Mouse (Mus musculus): ENCODE measurements around the gene Dnttip2. TPM values are rescaled to one million over a fixed set of nuclear protein-coding genes. Genes with fewer than 3 reads are reported as not detected.
"Not testable (repeated sequence)": the region's sequence is repeated elsewhere in the genome, so short reads cannot be mapped to it uniquely, and the experiment has no call there.

Gene Dnttip2
- polyA plus RNA-seq, 1 experiment = 24.3 TPM

- H3K27ac ChIP-seq (ENCODE audit: insufficient read depth, low read length) = no peak overlapping the region; the same call in 1 of the 2 replicates
- TF ChIP-seq CTCF (IDR thresholded peaks at IDR 0.05; ENCODE audit: borderline replicate concordance, insufficient read depth, low read depth, low read length) (peak; percentile 38; the same call in 1 of the 2 replicates), POLR2A (IDR thresholded peaks at IDR 0.05; ENCODE audit: borderline replicate concordance, insufficient read depth, low read length) (peak; percentile 56; the same call in 1 of the 2 replicates)
- H3K27me3 ChIP-seq (ENCODE audit: control insufficient read depth, insufficient read depth, low read length) = no peaks in the 10 kb centered on the region
- no peak for DNase-seq
- H3K4me1 ChIP-seq (ENCODE audit: control insufficient read depth, insufficient read depth, low read length) = peaks cover 6% of the 10 kb centered on the region; the same call in 1 of the 2 replicates
- WGBS = 10% methylated on average over 20 of the region's 20 CpGs
- peak overlapping the region; percentile 87 for H3K4me3 ChIP-seq (replicated peaks; ENCODE audit: insufficient read depth, low read depth, low read length)
Observed at GRCm38 (mm10) chr3:122273407-122274240, 564 bp upstream of the Dnttip2 start.

DNA sequence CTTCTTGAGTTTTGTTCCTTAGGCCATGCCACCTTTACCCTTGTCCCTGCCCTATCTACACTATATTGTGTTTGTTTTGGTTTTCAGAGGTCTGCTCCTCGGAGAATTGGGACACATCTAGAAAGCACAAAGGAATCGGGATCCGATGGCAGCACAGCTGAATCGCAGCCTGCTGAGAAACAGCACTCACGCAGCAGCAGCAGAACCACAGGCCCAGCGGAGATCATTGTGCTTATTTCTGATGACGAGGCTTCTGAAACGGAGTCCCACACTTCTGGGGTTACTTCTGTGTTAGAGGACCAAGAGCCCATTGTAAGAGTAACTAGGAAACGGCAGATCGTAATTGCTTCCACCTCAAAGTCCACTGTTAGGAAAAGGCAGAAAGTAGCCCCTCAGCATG, 923 bp downstream of the Dnttip2 start:
- Histone ChIP-seq H3K27me3 (ENCODE audit: control insufficient read depth, insufficient read depth, low read length) (no peaks in the 10 kb centered on the region), H3K4me3 (replicated peaks; ENCODE audit: insufficient read depth, low read depth, low read length) (peak overlapping the region; percentile 36), H3K4me1 (ENCODE audit: control insufficient read depth, insufficient read depth, low read length) (peaks cover 6% of the 10 kb centered on the region; the same call in 1 of the 2 replicates), H3K27ac (ENCODE audit: insufficient read depth, low read length) (no peak overlapping the region)
- TF ChIP-seq POLR2A (IDR thresholded peaks at IDR 0.05; ENCODE audit: borderline replicate concordance, insufficient read depth, low read length) (no peak), CTCF (IDR thresholded peaks at IDR 0.05; ENCODE audit: borderline replicate concordance, insufficient read depth, low read depth, low read length) (no peak)
- no peak for DNase-seq
- WGBS = 60% methylated on average over 10 of the region's 10 CpGs

DNA sequence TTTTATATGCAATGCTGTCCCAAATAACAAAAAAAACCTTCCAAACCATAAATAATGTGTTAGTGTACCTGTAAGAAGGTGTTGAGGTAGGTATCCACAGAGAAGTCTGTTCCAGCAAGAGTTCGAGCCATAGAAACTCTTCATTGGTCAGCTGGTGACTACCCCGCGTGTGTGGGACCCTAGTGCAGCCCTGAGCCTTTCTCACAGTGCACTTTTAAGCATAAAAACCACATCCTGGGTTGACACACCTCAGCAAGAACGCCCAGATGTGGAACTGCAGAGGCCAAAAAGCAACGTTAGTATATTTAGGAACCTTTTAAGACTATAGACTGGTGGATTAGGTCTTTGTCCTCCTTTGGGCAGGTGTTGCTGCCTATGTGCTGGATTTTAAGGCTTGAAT, 13.0 kb downstream of the Dnttip2 start:
- Histone ChIP-seq H3K27me3 (ENCODE audit: control insufficient read depth, insufficient read depth, low read length) (no peaks in the 10 kb centered on the region), H3K27ac (ENCODE audit: insufficient read depth, low read length) (no peak overlapping the region), H3K4me1 (ENCODE audit: control insufficient read depth, insufficient read depth, low read length) (no peaks in the 10 kb centered on the region), H3K4me3 (replicated peaks; ENCODE audit: insufficient read depth, low read depth, low read length) (no peak overlapping the region)
- TF ChIP-seq CTCF (IDR thresholded peaks at IDR 0.05; ENCODE audit: borderline replicate concordance, insufficient read depth, low read depth, low read length) = no peak
- TF ChIP-seq POLR2A (IDR thresholded peaks at IDR 0.05; ENCODE audit: borderline replicate concordance, insufficient read depth, low read length) = no peak
- WGBS = 82% methylated on average over 5 of the region's 5 CpGs
- no peak for DNase-seq

DNA sequence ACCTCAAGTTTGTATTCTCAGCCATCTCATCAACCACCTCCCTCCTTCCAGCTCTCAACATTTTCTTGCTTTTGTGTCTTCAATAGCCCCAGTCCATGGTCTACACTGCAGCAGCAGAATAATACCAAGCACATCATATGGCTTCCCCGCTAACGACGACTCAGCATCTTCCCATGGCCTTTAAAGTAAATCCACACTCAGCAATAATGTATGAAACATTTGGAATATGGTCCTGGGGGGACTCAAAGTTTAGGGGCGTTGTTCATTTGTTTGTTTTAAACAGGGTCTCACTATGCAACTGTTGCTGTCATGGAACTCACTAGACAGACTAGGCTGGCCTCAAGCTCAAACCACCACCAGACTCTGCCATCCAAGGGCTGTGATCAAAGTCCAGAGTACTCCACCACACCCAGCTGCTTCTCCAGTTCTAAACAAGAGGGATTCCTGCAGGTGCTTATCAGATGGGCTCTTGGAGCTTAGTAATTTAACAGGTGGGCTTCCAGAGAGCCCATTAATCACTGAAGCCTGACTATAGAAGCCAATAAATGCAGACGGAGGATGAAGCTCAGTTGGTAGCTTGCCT, 14.5 kb downstream of the Dnttip2 start:
- no peaks in the 10 kb centered on the region for H3K27me3 ChIP-seq (ENCODE audit: control insufficient read depth, insufficient read depth, low read length)
- H3K27ac ChIP-seq (ENCODE audit: insufficient read depth, low read length) = no peak overlapping the region
- no peak for DNase-seq
- no peaks in the 10 kb centered on the region for H3K4me1 ChIP-seq (ENCODE audit: control insufficient read depth, insufficient read depth, low read length)
- TF ChIP-seq CTCF (IDR thresholded peaks at IDR 0.05; ENCODE audit: borderline replicate concordance, insufficient read depth, low read depth, low read length) (no peak), POLR2A (IDR thresholded peaks at IDR 0.05; ENCODE audit: borderline replicate concordance, insufficient read depth, low read length) (no peak)
- WGBS = 85% methylated on average over 5 of the region's 5 CpGs
- no peak overlapping the region for H3K4me3 ChIP-seq (replicated peaks; ENCODE audit: insufficient read depth, low read depth, low read length)

DNA sequence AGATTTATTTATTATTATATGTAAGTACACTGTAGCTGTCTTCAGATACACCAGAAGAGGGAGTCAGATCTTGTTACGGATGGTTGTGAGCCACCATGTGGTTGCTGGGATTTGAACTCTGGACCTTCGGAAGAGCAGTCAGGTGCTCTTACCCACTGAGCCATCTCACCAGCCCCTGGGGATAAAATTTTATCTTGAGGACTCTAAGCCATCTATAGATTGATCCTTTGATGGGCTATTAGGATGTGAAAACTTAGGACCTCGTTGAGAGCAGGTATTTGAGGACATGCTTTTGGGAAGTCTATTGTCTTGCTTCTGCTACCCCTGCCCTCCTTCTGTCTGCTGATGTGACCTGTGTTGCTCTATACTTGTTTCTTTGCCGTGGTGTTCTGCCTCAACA, 15.2 kb downstream of the Dnttip2 start:
- not testable (repeated sequence) for DNase-seq; H3K4me1 ChIP-seq (ENCODE audit: control insufficient read depth, insufficient read depth, low read length); H3K27ac ChIP-seq (ENCODE audit: insufficient read depth, low read length); H3K4me3 ChIP-seq (replicated peaks; ENCODE audit: insufficient read depth, low read depth, low read length); H3K27me3 ChIP-seq (ENCODE audit: control insufficient read depth, insufficient read depth, low read length)
- WGBS = 72% methylated on average over 4 of the region's 4 CpGs

DNA sequence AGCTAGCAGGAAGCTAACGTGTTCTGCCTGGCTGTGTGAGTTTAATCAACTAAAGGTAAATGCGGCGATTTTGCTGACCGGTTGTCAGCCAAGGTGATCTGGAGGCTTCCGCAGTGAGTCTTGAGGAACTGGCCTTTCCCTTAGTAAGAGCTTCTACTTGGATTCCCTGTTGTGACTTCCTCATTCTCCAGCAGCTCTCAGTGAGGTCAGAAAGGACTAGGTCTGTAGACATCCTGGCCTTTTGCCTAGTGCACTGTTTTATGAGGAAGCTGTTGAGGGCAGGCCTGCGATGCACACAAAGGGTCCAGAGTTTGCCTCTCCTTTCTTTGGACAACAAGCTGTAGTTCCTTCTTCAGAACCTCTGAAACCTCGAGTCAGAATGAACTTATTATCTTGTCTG, 16.5 kb downstream of the Dnttip2 start:
- no peaks in the 10 kb centered on the region for H3K4me1 ChIP-seq (ENCODE audit: control insufficient read depth, insufficient read depth, low read length)
- DNase-seq = no peak
- TF ChIP-seq POLR2A (IDR thresholded peaks at IDR 0.05; ENCODE audit: borderline replicate concordance, insufficient read depth, low read length) (no peak), CTCF (IDR thresholded peaks at IDR 0.05; ENCODE audit: borderline replicate concordance, insufficient read depth, low read depth, low read length) (no peak)
- H3K27ac ChIP-seq (ENCODE audit: insufficient read depth, low read length) = no peak overlapping the region
- no peaks in the 10 kb centered on the region for H3K27me3 ChIP-seq (ENCODE audit: control insufficient read depth, insufficient read depth, low read length)
- no peak overlapping the region for H3K4me3 ChIP-seq (replicated peaks; ENCODE audit: insufficient read depth, low read depth, low read length)
- 64% methylated on average over 7 of the region's 7 CpGs for WGBS

DNA sequence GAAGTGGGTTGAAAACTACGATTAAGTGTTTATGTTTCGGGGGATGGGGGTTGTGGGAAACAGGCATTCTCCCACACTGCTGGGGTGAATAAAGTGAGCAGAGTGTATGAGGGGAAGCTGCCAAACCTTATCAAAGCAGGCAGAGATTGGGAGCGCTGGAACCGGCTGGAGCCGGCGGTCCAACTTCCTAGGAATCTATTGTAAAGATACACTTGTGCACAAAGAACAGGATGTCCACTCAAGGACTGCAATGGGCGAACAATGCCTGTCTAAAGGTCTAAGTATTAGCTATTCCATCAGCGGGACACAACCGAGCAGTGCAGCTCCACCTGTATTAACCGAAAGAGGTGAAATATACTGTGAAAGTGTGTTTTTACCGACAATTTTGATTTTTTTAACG, 17.6 kb downstream of the Dnttip2 start:
- H3K27ac ChIP-seq (ENCODE audit: insufficient read depth, low read length) = no peak overlapping the region
- no peak for TF ChIP-seq CTCF (IDR thresholded peaks at IDR 0.05; ENCODE audit: borderline replicate concordance, insufficient read depth, low read depth, low read length)
- TF ChIP-seq POLR2A (IDR thresholded peaks at IDR 0.05; ENCODE audit: borderline replicate concordance, insufficient read depth, low read length) = no peak
- 40% methylated on average over 12 of the region's 12 CpGs for WGBS
- no peaks in the 10 kb centered on the region for H3K27me3 ChIP-seq (ENCODE audit: control insufficient read depth, insufficient read depth, low read length)
- peak overlapping the region; percentile 32 for H3K4me3 ChIP-seq (replicated peaks; ENCODE audit: insufficient read depth, low read depth, low read length)
- H3K4me1 ChIP-seq (ENCODE audit: control insufficient read depth, insufficient read depth, low read length) = peaks cover under 1% of the 10 kb centered on the region; the same call in 1 of the 2 replicates
- DNase-seq = no peak

Data from cerebellum, adult 2 months (tissue).